Mouse (Mus musculus): ENCODE results near the gene Olfr1283. TPM values are rescaled to one million over a fixed set of nuclear protein-coding genes. Genes with fewer than 3 reads are reported as not detected.
"Not testable (repeated sequence)": the region's sequence is repeated elsewhere in the genome, so short reads cannot be mapped to it uniquely, and the experiment has no call there.

Gene Olfr1283
- not detected in 2 replicates for polyA plus RNA-seq (2012; rRNA removed)

DNA sequence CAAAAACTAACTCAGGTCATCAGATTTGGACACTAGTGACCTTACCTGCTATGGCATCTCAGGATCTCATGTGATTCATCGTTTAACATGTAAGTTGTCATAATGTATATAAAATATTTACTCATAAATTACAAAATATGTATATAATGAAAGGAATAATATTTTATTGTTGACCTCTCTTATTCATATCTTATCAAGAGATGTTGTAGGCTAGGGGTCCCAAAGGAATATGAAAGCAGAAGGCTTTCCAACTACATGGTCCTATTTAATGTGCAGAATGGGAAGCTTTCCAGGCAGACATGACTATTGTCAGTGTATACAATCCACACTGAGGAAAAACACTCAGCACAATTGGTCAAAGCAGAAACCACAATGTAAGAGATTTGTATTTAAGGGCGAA is at the start of gene Olfr1283:
Gene Olfr1283 (plus strand): TSS at position 301 of the 400 bp plus-strand sequence.
- Histone ChIP-seq H3K4me3 (ENCODE audit: insufficient read depth, low read length) (no peak within 1 kb of the TSS), H3K4me1 (ENCODE audit: control insufficient read depth, insufficient read depth, low read length) (no peaks in the 10 kb centered on the region), H3K27ac (ENCODE audit: insufficient read depth, low read length) (no peak within 1 kb of the TSS)
- TF ChIP-seq CTCF (IDR thresholded peaks at IDR 0.05; ENCODE audit: extremely low read depth, insufficient read depth, low read length): no peak
- TF ChIP-seq POLR2A (IDR thresholded peaks at IDR 0.05; ENCODE audit: extremely low read depth, insufficient read depth, low read length): no peak

DNA sequence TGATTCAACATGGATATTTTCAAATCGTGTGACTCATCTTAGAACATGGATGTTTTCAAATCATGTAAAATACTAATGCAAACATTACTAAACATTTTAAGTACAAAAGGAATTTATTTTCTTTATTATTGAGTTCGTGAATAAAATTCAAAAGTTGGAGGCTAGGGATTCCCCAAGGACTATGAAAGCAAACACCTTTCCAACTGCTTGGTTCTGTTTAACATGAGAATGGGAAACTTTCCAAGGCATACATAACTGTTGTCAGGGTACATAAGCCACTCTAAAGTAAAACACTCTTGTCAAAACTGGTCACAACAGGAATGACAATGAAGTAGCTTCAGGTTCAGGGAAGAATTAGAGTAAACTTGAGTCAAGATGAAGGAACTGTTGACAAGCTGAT is 40.4 kb upstream of the Olfr1283 start, which contains the start of gene Olfr1281:
Gene Olfr1281 (plus strand): TSS at position 301 of the 400 bp plus-strand sequence.
- H3K27ac ChIP-seq (ENCODE audit: insufficient read depth, low read length): no peak within 1 kb of the TSS
- no peaks in the 10 kb centered on the region for H3K4me1 ChIP-seq (ENCODE audit: control insufficient read depth, insufficient read depth, low read length)
- TF ChIP-seq POLR2A (IDR thresholded peaks at IDR 0.05; ENCODE audit: extremely low read depth, insufficient read depth, low read length): no peak
- no peak for TF ChIP-seq CTCF (IDR thresholded peaks at IDR 0.05; ENCODE audit: extremely low read depth, insufficient read depth, low read length)
- no peak within 1 kb of the TSS for H3K4me3 ChIP-seq (ENCODE audit: insufficient read depth, low read length)

DNA sequence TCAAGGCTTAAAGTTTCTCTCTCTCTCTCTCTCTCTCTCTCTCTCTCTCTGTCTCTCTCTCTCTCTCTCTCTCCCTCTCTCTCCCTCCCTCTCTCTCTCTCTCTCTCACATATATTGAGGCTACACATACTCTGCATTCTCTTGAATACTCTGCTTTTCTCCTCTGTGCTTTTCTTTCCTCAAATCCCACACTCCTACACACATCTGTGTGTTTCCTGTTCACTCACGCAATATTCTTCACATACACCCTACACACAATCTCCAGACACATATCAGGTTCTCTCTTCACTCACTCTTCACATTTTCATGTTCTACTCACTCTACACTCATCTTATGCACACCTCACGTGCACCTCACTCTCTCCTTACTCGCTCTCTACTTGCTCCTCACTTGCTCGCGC is 32.9 kb upstream of the Olfr1283 start:
- not testable (repeated sequence) for H3K27ac ChIP-seq (ENCODE audit: insufficient read depth, low read length); H3K4me3 ChIP-seq (ENCODE audit: insufficient read depth, low read length); H3K4me1 ChIP-seq (ENCODE audit: control insufficient read depth, insufficient read depth, low read length)

DNA sequence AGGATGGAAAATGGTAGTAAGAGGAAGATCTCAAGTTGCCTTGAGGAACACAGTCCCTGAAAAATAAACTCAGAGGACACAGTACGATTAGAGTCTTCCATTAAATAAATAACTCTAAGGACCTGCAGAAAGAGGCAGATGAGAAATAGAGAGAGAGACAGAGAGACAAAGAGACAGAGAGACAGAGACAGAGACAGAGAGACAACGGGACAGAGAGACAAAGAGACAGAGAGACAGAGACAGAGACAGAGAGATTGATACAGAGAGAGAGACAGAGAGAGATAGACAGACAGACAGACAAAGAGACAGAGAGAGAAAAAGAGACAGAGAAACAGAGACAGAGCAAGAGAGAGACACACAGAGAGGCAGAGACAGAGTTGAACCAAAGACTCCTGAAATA is 30.6 kb upstream of the Olfr1283 start, which contains the start of gene Olfr1282:
Gene Olfr1282 (minus strand): TSS at position 101 of the 400 bp plus-strand sequence.
- no peak within 1 kb of the TSS for H3K4me3 ChIP-seq (ENCODE audit: insufficient read depth, low read length)
- TF ChIP-seq CTCF (IDR thresholded peaks at IDR 0.05; ENCODE audit: extremely low read depth, insufficient read depth, low read length) (no peak), POLR2A (IDR thresholded peaks at IDR 0.05; ENCODE audit: extremely low read depth, insufficient read depth, low read length) (no peak)
- no peaks in the 10 kb centered on the region for H3K4me1 ChIP-seq (ENCODE audit: control insufficient read depth, insufficient read depth, low read length)
- H3K27ac ChIP-seq (ENCODE audit: insufficient read depth, low read length): no peak within 1 kb of the TSS

DNA sequence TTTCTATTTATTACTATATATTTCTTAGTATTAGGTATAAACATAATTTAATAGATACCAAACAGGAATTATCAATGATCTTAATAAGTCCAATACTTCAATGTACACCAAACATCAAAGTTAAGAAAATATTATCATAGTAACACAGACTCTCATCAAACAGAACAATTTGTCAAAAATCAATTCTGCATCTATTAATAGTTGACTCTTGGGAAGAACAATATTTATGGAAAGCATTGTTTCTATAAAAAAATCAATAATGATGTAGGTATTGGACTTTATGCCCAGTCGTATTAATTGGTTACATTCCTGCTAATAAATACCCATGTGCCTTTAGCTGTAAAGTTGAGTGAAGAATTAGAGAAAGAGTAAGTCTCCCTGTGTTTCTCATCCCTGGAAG is 8.6 kb downstream of the Olfr1283 start, which contains the start of gene Olfr1284:
Gene Olfr1284 (plus strand): TSS at position 301 of the 400 bp plus-strand sequence.
- Histone ChIP-seq H3K27ac (ENCODE audit: insufficient read depth, low read length) (no peak within 1 kb of the TSS), H3K4me3 (ENCODE audit: insufficient read depth, low read length) (no peak within 1 kb of the TSS), H3K4me1 (ENCODE audit: control insufficient read depth, insufficient read depth, low read length) (no peaks in the 10 kb centered on the region)
- TF ChIP-seq CTCF (IDR thresholded peaks at IDR 0.05; ENCODE audit: extremely low read depth, insufficient read depth, low read length): no peak
- TF ChIP-seq POLR2A (IDR thresholded peaks at IDR 0.05; ENCODE audit: extremely low read depth, insufficient read depth, low read length): no peak

Other genes with a start within 250 kb of the Olfr1283 start
- not detected in 2 replicates for gene Gm15130, start 213.9 kb upstream of the Olfr1283 start, polyA plus RNA-seq (2012; rRNA removed)
- gene 4930430A15Rik, start 137.2 kb upstream of the Olfr1283 start, polyA plus RNA-seq (2012; rRNA removed): not detected in 2 replicates
- not detected in 2 replicates for gene Olfr1275, start 131.5 kb upstream of the Olfr1283 start, polyA plus RNA-seq (2012; rRNA removed)
- gene Olfr1276, start 112.3 kb upstream of the Olfr1283 start, polyA plus RNA-seq (2012; rRNA removed): not detected in 2 replicates
- gene Olfr1277, start 92.7 kb upstream of the Olfr1283 start, polyA plus RNA-seq (2012; rRNA removed): not detected in 2 replicates
- not detected in 2 replicates for gene Olfr1278, start 76.7 kb upstream of the Olfr1283 start, polyA plus RNA-seq (2012; rRNA removed)
- not detected in 2 replicates for gene Olfr1279, start 66.2 kb upstream of the Olfr1283 start, polyA plus RNA-seq (2012; rRNA removed)
- not detected in 2 replicates for gene Olfr1280, start 52.8 kb upstream of the Olfr1283 start, polyA plus RNA-seq (2012; rRNA removed)
- gene Olfr1281, start 40.3 kb upstream of the Olfr1283 start, polyA plus RNA-seq (2012; rRNA removed): not detected in 2 replicates
- gene Olfr1282, start 30.7 kb upstream of the Olfr1283 start, polyA plus RNA-seq (2012; rRNA removed): not detected in 2 replicates
- gene Olfr1284, start 8.7 kb downstream of the Olfr1283 start, polyA plus RNA-seq (2012; rRNA removed): not detected in 2 replicates
- gene Olfr1286, start 56.3 kb downstream of the Olfr1283 start, polyA plus RNA-seq (2012; rRNA removed): not detected in 2 replicates
- not detected in 2 replicates for gene Olfr1287, start 82.4 kb downstream of the Olfr1283 start, polyA plus RNA-seq (2012; rRNA removed)
- not detected in 2 replicates for gene Olfr1288, start 107.3 kb downstream of the Olfr1283 start, polyA plus RNA-seq (2012; rRNA removed)
- gene Olfr1289, start 114.0 kb downstream of the Olfr1283 start, polyA plus RNA-seq (2012; rRNA removed): not detected in 2 replicates
- not detected in 2 replicates for gene Olfr1290, start 127.0 kb downstream of the Olfr1283 start, polyA plus RNA-seq (2012; rRNA removed)
- gene Olfr1291-ps1, start 130.4 kb downstream of the Olfr1283 start, polyA plus RNA-seq (2012; rRNA removed): not detected in 2 replicates
- not detected in 2 replicates for gene Olfr1293-ps, start 158.4 kb downstream of the Olfr1283 start, polyA plus RNA-seq (2012; rRNA removed)
- gene Olfr1294, start 173.5 kb downstream of the Olfr1283 start, polyA plus RNA-seq (2012; rRNA removed): not detected in 2 replicates
- not detected in 2 replicates for gene Olfr1295, start 202.9 kb downstream of the Olfr1283 start, polyA plus RNA-seq (2012; rRNA removed)

All from cortical plate, adult 2 months (tissue).